Mouse (Mus musculus): ENCODE measurements around the gene Sdcbp2.

DNA sequence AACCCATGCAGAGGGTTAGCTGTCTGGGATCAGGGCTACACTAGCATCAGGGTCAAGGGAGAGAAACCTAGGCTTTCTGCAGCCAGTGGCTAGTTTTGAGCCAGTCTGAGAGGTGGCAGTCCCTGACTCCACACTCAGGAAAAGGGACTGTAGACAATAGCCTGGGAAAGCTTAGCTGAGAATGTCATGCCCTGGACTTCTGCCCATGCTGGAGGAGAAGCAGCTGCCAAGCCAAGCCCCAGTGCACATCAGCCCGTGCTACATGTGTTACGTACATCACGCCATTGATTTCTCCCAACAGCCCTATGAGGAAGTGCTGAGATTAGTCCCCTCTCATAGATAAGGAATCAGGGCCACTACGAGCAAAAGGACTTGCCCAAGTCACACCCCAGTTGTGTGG, 29.7 kb downstream of the Sdcbp2 start:
- TF ChIP-seq CTCF (IDR thresholded peaks at IDR 0.05; ENCODE audit: control insufficient read depth, insufficient read depth, low read length) (no peak), POLR2A (IDR thresholded peaks at IDR 0.05; ENCODE audit: borderline replicate concordance, control insufficient read depth, low read depth, low read length) (no peak)
